Mouse (Mus musculus) kidney, embryonic 14.5 days (tissue): ENCODE measurements around the gene Kalrn. TPM values are rescaled to one million over a fixed set of nuclear protein-coding genes. Genes with fewer than 3 reads are reported as not detected.

ENCODE experiments used
- ATAC-seq: fragments of 200-750 bp; cut with Nextera tagmentation; 2 replicates; pipeline ENCODE4 v1.8.0; 2017; ENCODE audit warnings: moderate number of reproducible peaks, mild to moderate bottlenecking, moderate TSS enrichment, moderate library complexity; ENCODE audit not compliant: low FRiP score, low TSS enrichment
- H3K27ac ChIP-seq: fragments of 300-500 bp; sonication (generic); 2 replicates; pipeline ENCODE4 v1.5.1; 2014; ENCODE audit warnings: low read depth, mild to moderate bottlenecking, low read length, moderate library complexity, mixed read lengths
- H3K27me3 ChIP-seq: fragments of 300-500 bp; sonication (generic); 2 replicates; pipeline ENCODE4 v1.6.1; 2014; ENCODE audit warnings: mild to moderate bottlenecking, low read length; ENCODE audit not compliant: control insufficient read depth, insufficient read depth
- H3K36me3 ChIP-seq: fragments of 300-500 bp; sonication (generic); 2 replicates; pipeline ENCODE4 v1.6.1; 2014; ENCODE audit warnings: low read length, mixed read lengths; ENCODE audit not compliant: control insufficient read depth, insufficient read depth
- H3K4me1 ChIP-seq: fragments of 300-500 bp; sonication (generic); 2 replicates; pipeline ENCODE4 v1.6.1; 2014; ENCODE audit warnings: low read length, mixed read lengths; ENCODE audit not compliant: control insufficient read depth, insufficient read depth
- H3K4me2 ChIP-seq: fragments of 300-500 bp; sonication (generic); replicated peaks from 2 replicates; pipeline ENCODE4 v1.6.1; 2014; ENCODE audit warnings: low read depth, mild to moderate bottlenecking, low read length
- H3K4me3 ChIP-seq: fragments of 300-500 bp; sonication (generic); 2 replicates; pipeline ENCODE4 v1.5.1; 2014; ENCODE audit warnings: mild to moderate bottlenecking, low read length
- H3K9ac ChIP-seq: fragments of 300-500 bp; sonication (generic); 2 replicates; pipeline ENCODE4 v1.6.1; 2014; ENCODE audit warnings: low read depth, mild to moderate bottlenecking, low read length, moderate library complexity
- H3K9me3 ChIP-seq: fragments of 300-500 bp; sonication (generic); 2 replicates; pipeline ENCODE4 v1.6.1; 2016; ENCODE audit warnings: low read length; ENCODE audit not compliant: control insufficient read depth
- WGBS: fragments of 180-500 bp; shearing (Covaris S2); extraction: QIAGEN DNeasy Blood & Tissue Kit; methylation state at CpG from one replicate; pipeline ENCODE4 v1.1.7; 2014; 5-methylcytosine and 5-hydroxymethylcytosine counted together
- polyA plus RNA-seq: library from polyadenylated mRNA; unstranded; fragments of >200 nt; fragmentation: Nextera tagmentation; extraction: Ambion mirVana; gene quantifications from 2 replicates; pipeline ENCODE4 v1.2.1, GENCODE M21; 2014

Gene Kalrn
- polyA plus RNA-seq, 1 experiment from 2014 or later = 16.0 TPM

DNA sequence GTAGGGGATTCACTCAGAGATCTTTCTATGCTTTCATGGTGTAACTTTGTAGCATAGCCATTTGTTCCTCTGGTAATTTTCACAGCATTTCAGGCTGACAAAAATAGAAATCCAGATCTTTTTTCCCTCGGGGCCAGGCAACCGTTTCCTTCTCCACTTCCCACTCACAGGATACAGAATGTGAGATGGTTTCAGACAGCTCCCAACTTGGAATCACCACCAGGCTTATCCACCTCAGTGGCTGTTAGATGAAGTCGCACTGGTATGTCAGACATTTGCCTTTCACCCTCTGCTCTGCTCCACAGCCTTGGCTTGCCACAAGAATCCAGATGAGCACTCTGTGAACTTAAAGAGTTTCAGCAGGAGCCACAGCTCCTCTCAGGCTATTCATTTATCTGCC, 48.1 kb downstream of the Kalrn start:
- Histone ChIP-seq H3K27me3 (no peaks in the 10 kb centered on the region), H3K9me3 (no peaks in the 10 kb centered on the region), H3K27ac (no peak overlapping the region), H3K9ac (no peak overlapping the region), H3K4me2 (no peak overlapping the region), H3K4me1 (no peaks in the 10 kb centered on the region), H3K36me3 (no peaks in the 10 kb centered on the region), H3K4me3 (no peak overlapping the region)
- ATAC-seq = no peak
- WGBS = 36% methylated on average over 3 of the region's 3 CpGs

DNA sequence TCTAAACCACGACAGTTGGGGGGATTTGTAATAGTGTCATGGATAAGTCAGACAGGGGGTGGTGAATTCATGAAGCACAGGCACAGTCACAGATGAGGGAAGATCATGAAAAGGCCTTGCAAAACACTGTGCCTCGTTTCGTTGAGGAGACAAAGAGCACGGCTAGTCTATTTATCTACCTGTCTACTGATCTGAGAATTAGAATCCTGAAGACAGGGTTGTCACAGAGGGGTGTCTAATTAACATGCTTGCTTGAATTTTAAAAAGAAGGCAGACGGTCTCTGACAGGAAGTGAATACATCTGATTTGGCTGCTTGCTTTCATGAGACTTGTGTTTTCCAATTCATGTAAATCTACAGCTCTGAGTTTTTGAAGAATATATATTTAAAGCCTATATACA, 52.3 kb downstream of the Kalrn start:
- no peak overlapping the region for H3K27ac ChIP-seq
- no peak for ATAC-seq
- H3K9me3 ChIP-seq = no peaks in the 10 kb centered on the region
- no peaks in the 10 kb centered on the region for H3K4me1 ChIP-seq
- H3K9ac ChIP-seq = no peak overlapping the region
- no peaks in the 10 kb centered on the region for H3K27me3 ChIP-seq
- H3K4me2 ChIP-seq = no peak overlapping the region
- 72% methylated on average over 5 of the region's 5 CpGs for WGBS
- no peak overlapping the region for H3K4me3 ChIP-seq
- no peaks in the 10 kb centered on the region for H3K36me3 ChIP-seq

DNA sequence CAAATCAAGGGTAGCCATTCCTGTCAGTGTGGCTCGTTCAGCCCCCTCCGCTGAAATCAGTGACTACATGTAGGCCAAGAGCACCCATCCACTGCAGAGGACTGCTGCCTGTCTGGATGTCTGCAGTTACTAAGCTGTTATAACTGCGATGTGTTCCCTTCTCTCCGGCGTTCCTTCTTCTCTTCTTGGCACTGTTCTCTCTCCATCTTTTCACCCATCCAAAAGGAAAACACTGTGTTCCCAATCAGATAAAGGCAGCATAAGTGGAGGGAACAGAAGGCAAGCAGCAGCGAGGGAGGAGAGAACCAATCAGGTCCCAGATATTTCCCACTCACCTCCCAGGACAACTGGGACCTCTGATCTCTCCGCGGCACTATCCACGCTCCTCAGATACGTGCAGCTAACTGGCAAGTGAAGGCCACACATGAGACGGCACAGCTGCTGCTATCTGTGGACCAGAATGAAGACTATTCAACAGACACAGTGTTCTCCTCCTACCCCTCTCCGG, 56.4 kb downstream of the Kalrn start:
- Histone ChIP-seq H3K27ac (no peak overlapping the region), H3K9ac (no peak overlapping the region), H3K4me2 (no peak overlapping the region), H3K27me3 (no peaks in the 10 kb centered on the region), H3K36me3 (no peaks in the 10 kb centered on the region), H3K9me3 (no peaks in the 10 kb centered on the region), H3K4me3 (no peak overlapping the region), H3K4me1 (peaks cover 11% of the 10 kb centered on the region; the same call in 1 of the 2 replicates)
- WGBS = 77% methylated on average over 12 of the region's 12 CpGs
- ATAC-seq = no peak

DNA sequence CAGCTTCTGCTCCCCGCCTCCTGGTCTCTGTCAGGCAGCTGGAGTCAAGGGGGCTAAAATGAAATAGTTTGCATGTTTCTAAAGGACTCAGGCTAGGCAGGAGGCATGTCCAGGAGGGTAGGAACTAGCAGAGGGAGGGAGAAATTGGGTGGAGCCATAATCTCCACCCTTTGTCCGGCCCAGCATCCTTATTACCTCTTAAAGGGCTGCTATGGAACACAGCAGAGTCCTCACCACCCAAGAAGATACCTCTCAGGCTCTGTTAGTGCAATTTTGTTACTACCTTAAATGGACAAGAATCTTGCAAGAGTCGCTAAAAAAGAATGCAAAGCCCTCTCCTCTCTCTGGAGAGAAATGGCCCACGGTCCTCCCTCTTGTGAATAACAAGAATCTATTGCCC, 57.8 kb downstream of the Kalrn start:
- H3K9me3 ChIP-seq = no peaks in the 10 kb centered on the region
- no peak overlapping the region for H3K9ac ChIP-seq
- WGBS = 79% methylated on average over 4 of the region's 4 CpGs
- no peak overlapping the region for H3K4me2 ChIP-seq
- H3K4me1 ChIP-seq = peaks cover 11% of the 10 kb centered on the region; the same call in 1 of the 2 replicates
- no peak overlapping the region for H3K4me3 ChIP-seq
- H3K27ac ChIP-seq = no peak overlapping the region
- H3K36me3 ChIP-seq = no peaks in the 10 kb centered on the region
- ATAC-seq = no peak
- no peaks in the 10 kb centered on the region for H3K27me3 ChIP-seq

DNA sequence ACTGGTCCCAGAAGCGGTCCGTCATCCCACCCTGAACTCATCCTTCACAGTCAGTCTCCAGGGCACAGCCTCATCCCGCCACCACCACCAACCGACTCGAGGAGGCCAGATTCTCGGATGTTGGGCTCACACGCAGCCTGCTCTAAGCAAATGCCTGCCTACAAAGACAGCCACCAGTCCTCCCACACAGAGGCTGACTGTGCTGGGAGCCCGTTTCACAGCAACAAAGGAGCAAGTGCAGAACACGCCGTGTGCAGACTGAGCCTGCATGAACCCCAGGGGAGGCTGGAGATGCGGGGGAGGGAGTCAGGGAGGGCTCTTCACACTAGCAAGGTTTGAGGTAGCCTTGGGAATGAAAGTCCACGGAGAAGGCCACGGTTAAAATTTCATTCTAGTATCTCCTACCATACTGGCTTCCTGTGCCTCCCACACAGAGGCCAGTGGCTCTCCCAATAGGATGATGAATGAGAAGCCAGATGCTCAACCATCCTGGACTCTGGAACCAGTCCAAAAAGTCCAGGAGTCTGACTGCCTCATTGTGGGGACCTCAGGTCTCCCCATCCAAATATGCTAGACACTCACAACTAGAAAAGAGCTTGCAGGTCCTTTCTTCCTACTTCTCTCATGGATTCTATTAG, 59.3 kb downstream of the Kalrn start:
- no peak overlapping the region for H3K4me2 ChIP-seq
- H3K4me1 ChIP-seq = peaks cover 11% of the 10 kb centered on the region; the same call in 1 of the 2 replicates
- WGBS = 37% methylated on average over 13 of the region's 13 CpGs
- no peak overlapping the region for H3K27ac ChIP-seq
- no peaks in the 10 kb centered on the region for H3K9me3 ChIP-seq
- H3K27me3 ChIP-seq = no peaks in the 10 kb centered on the region
- no peaks in the 10 kb centered on the region for H3K36me3 ChIP-seq
- H3K4me3 ChIP-seq = no peak overlapping the region
- ATAC-seq = peak; percentile 40
- H3K9ac ChIP-seq = no peak overlapping the region

DNA sequence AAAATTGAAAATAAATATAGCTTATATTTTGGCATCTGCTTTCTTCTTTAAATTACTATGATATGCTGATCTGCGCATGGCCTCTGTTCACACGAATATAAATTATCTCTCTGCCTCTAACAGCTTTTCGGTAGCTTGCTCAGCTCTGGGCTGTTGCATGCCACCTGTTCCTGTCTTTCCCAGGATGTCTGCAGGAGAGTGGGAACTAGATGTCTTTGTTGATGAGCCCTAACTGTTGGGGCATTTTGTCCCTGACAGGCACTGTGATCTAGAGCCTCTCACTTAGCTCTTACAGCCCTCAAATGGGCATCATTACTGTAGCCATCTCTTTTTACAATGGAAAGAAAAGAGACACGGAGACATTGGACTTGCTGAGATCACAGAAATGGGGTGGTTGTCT, 61.0 kb downstream of the Kalrn start:
- Histone ChIP-seq H3K27me3 (no peaks in the 10 kb centered on the region), H3K9me3 (no peaks in the 10 kb centered on the region), H3K36me3 (no peaks in the 10 kb centered on the region), H3K4me1 (peaks cover 18% of the 10 kb centered on the region; the same call in 1 of the 2 replicates), H3K9ac (no peak overlapping the region), H3K4me2 (no peak overlapping the region), H3K4me3 (no peak overlapping the region), H3K27ac (no peak overlapping the region)
- no peak for ATAC-seq
- WGBS = 70% methylated on average over 4 of the region's 4 CpGs

DNA sequence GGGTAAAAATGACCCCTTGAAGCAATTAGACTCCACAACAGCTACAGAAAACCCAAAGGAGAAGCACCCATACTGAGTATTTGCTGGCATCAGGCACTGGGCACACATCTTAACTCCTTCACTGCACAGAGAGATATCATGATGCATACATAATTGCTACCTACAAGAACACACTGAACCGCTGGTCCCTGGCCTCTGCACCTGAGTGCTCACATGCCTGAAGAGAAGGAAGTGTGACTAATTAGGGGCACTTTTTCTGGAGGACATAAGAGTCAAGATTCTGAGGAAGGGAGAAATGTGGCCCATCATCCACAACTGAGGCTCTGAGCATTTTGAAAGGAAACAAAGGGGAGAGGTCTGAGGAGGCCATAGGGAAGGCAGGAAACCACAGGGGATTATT, 65.2 kb downstream of the Kalrn start:
- H3K4me3 ChIP-seq = no peak overlapping the region
- H3K27me3 ChIP-seq = no peaks in the 10 kb centered on the region
- no peak overlapping the region for H3K27ac ChIP-seq
- H3K4me1 ChIP-seq = peaks cover 6% of the 10 kb centered on the region; the same call in 1 of the 2 replicates
- no peaks in the 10 kb centered on the region for H3K9me3 ChIP-seq
- no peak for ATAC-seq
- no peak overlapping the region for H3K9ac ChIP-seq
- WGBS = 62% methylated on average over 1 of the region's 1 CpGs
- H3K4me2 ChIP-seq = no peak overlapping the region
- H3K36me3 ChIP-seq = no peaks in the 10 kb centered on the region

DNA sequence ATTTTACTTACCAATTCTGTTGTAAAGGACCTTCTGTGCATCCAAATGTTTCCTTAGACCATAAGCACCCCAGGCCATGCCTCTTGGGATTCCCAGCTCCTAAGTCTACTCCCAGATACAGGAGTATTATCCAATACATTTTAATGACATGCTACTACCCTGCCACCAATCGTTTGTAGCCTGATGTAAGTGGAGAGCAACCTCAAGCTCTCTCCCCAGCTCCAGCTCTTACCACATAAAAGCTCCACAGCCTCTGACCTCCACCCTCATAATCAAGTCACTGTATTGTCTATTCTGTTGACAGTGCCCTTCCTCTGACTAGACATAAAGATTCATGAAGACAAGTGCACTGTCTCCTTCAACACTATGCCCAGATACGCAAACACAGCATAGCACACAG, 67.3 kb downstream of the Kalrn start:
- Histone ChIP-seq H3K36me3 (no peaks in the 10 kb centered on the region), H3K9ac (no peak overlapping the region), H3K4me2 (no peak overlapping the region), H3K9me3 (no peaks in the 10 kb centered on the region), H3K27ac (no peak overlapping the region), H3K4me1 (0 out of 2 replicates have a peak, but pooled peaks cover 6% of the 10 kb centered on the region), H3K27me3 (no peaks in the 10 kb centered on the region), H3K4me3 (no peak overlapping the region)
- 75% methylated on average over 2 of the region's 2 CpGs for WGBS
- no peak for ATAC-seq

DNA sequence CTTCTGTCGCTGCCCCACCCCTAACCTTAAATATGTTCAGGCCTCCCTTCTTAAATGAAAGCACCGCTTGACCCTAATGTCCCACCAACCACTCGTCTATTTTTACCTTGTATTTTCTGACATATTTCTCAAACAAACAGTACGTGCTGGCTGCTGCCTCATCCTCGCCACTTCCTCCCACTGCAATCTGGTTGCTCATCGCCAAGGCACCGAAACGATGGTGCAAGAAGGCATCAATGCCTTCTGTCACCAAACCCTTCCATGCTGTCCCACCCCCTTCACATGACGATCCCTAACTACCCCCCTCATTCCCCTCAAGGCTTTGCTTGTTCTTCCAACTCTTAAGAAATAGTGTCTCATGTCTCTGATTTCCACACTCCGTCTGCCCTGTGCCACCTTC, 69.1 kb downstream of the Kalrn start:
- Histone ChIP-seq H3K9me3 (no peaks in the 10 kb centered on the region), H3K27me3 (no peaks in the 10 kb centered on the region), H3K9ac (no peak overlapping the region), H3K27ac (no peak overlapping the region), H3K4me3 (no peak overlapping the region), H3K4me1 (0 out of 2 replicates have a peak, but pooled peaks cover 6% of the 10 kb centered on the region), H3K36me3 (no peaks in the 10 kb centered on the region), H3K4me2 (no peak overlapping the region)
- WGBS = 84% methylated on average over 10 of the region's 10 CpGs
- ATAC-seq = no peak
